Mouse (Mus musculus): Measurements from ENCODE around the gene Ttc17. TPM values are rescaled to one million over a fixed set of nuclear protein-coding genes. Genes with fewer than 3 reads are reported as not detected.
"Not testable (repeated sequence)": the region's sequence is repeated elsewhere in the genome, so short reads cannot be mapped to it uniquely, and the experiment has no call there.

Ttc17 gene
- total RNA-seq, 2 experiments from 2014 or later, result 32.7 to 35.5 TPM

DNA sequence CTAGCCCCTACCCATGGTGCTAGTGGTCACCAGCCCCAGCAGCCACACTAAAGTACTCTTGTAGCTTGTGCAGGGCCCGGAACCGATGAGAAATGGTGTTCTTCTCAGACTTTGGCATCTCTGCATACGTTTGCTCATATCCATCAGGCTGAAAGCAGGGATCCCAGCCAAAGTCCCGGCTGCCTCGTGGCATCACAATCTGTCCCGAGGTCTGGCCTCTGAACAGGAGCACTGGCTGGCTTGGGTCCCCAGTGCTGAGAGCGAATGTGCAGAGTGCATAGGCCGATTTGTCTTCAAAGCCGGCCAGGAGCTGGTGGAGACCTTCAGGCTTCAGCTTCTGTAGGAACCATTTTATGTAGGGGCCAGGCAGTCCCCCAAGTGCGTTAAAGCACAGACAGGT lies 22.0 kb downstream of the Ttc17 start:
- not testable (repeated sequence) for DNase-seq (ENCODE audit: extremely low spot score in 1 of 2, low spot score in 1 of 2)

GRCm38 (mm10) chr2:94381057-94381647 lies 25.3 kb downstream of the Ttc17 start:
- DNase-seq (ENCODE audit: extremely low spot score in 1 of 2, low spot score in 1 of 2), result no peak

GRCm38 (mm10) chr2:94378678-94379077 lies 27.8 kb downstream of the Ttc17 start:
- DNase-seq (ENCODE audit: extremely low spot score in 1 of 2, low spot score in 1 of 2), result no peak

DNA sequence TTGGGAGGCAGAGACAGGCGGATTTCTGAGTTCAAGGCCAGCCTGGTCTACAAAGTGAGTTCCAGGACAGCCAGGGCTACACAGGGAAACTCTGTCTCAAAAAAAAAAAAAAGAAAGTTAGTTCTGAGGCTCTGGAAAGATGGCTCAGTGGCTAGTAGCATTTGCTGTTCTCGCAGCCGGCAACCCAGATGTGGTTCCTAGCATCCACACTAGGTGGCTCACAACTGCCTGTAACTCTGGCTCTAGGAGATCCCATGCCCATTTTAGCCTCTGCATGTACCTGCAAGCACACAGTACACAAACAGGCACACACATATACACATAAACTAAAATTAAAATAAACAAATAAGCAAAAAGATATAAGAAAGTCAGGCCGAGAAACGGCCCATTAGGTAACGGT lies 35.4 kb downstream of the Ttc17 start:
- DNase-seq (ENCODE audit: extremely low spot score in 1 of 2, low spot score in 1 of 2), result peak in 1 of 2 experiments; percentile 26

DNA sequence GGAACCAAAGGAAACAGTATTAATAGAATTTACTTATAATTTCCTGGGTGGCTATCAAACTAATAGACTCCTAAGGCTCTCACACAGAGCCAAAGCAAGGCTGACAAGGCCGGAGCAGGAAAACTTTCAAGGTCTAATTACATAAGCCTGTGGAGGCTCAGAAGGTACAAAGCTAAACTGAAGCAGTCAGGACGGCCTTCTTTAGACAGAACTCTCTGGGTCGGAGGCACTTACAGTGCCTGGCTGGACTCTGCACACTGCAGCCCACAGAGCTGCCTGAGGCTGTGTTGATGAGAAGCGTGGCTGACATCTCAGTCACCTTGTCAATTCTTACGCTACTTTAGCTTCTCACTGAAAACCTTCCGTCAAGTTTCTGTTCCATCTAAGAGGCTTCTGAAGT lies 42.7 kb downstream of the Ttc17 start:
- DNase-seq (ENCODE audit: extremely low spot score in 1 of 2, low spot score in 1 of 2), result no peak

GRCm38 (mm10) chr2:94360398-94360973 lies 46.0 kb downstream of the Ttc17 start:
- DNase-seq (ENCODE audit: extremely low spot score in 1 of 2, low spot score in 1 of 2), result no peak

DNA sequence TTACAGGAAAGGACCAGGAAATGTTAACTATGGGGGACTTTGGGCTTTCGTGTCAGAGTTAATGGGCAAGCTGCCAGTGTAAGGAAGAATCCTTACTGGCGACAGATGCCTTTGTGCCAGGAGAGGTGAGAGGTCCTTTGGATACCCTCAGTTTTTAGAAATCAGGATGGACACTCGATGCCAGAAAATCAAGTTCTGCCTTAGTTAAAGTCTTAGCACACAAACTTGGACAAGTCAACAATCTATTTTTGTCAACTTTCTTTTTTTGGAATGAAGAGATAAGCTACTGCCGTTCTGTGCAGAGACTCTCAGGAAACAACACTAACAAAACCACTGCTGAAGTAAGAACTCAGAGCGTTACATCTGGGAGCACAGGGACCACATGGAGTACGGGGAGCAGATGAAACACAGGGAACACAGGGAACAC lies 58.3 kb downstream of the Ttc17 start:
- no peak for DNase-seq (ENCODE audit: extremely low spot score in 1 of 2, low spot score in 1 of 2)

GRCm38 (mm10) chr2:94346746-94347145 lies 59.7 kb downstream of the Ttc17 start:
- no peak for DNase-seq (ENCODE audit: extremely low spot score in 1 of 2, low spot score in 1 of 2)

- DNase-seq (ENCODE audit: extremely low spot score in 1 of 2, low spot score in 1 of 2), result no peak
Observed at GRCm38 (mm10) chr2:94344624-94345023, 61.9 kb downstream of the Ttc17 start.

DNA sequence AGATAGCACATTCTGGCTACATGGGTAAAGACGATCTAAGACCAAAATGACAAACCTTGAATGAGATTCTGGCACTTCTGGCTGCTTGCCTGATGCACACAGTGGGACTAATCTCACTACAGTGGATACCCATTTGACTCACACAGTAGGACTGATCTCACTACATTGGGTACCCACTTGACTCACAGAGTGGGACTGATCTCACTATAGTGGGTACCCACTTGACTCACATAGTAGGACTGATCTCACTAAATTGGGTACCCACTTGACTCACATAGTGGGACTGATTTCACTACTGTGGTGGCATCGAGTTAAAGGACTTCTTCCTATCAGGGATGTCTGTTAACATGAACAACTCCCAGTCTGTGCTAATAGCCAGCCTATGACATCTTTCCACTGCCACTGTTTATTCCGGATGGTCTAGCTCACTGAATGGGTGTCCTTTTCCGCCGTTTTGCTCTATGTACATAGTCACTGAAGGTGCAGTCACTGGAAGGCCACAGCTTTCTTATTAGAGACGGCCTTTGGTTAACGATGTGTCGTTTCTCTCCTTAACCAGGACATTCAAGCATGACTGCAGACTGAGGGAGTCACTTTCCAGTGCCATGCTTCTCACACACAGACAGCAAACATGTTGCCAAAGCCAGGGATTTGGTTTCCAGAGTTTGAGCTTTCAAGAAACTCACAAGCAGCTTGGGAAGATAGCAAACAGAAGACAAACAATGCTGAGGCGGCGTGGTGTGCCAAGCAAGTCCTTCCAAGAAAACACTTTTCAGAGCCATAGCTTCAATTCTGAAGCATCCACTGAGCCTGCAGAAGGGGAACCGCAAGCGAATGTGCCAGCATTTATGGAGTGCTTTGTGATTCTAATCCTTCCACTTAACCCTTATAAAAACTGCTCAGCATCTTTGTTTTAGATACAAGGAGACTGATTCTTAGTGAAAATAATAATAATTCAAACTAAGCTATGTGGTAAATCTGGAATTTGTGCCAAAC lies 62.9 kb downstream of the Ttc17 start:
- no peak for DNase-seq (ENCODE audit: extremely low spot score in 1 of 2, low spot score in 1 of 2)

DNA sequence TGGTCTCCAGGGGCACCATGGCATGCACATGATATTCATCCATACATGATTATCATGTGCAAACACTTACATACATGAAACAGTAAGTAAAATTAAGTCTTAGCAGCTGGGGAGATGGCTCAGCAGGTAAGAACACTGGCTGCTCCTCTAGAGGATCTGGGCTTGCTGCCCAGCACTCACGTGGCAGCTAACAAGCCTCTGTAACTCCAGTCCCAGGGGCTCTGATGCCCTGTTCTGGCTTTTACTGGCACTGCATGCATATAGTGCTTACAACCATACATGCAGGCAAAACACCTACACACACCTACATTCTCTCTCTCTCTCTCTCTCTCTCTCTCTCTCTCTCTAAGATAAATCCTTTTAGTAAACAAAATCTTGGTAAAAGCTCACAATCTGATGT lies 65.7 kb downstream of the Ttc17 start:
- DNase-seq (ENCODE audit: extremely low spot score in 1 of 2, low spot score in 1 of 2), result no peak

DNA sequence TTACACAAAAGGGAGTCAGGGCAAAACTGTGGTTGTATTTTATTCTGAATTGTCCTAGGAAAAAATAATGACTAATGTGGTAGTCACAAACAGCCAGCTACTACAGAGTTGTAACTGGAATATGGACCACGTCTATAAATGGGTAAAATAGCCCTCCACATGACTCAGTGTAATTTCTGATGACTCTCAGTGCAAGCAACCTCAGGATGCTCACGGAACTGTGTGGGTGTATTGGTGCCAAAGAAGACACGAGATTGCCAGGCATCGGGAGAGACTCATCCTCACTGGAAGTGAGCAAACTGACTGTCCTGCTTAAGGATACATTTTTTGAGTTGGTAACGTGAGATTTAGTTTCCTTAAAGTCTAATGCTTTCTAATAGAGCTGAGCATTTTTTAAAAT lies 67.0 kb downstream of the Ttc17 start:
- DNase-seq (ENCODE audit: extremely low spot score in 1 of 2, low spot score in 1 of 2), result no peak

DNA sequence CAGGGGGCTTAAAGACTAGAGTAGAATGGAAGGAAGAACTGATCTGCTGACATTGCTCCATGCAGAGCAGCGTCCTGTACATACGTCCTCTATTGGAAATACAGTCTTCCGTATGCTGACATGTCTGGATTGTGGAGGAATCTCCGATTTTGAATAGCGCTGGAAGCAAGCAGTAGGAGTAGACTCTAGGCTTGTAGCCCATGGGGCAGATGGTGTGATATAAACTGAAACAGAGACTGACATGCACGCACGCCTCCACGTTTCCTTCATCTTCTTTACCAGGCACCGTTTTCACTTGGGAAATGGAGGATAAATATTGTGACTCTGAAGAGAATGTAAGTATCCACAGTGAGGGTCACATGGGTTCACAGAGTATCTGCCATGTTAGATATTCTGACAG lies 70.2 kb downstream of the Ttc17 start:
- peak in 1 of 2 experiments; percentile 26 for DNase-seq (ENCODE audit: extremely low spot score in 1 of 2, low spot score in 1 of 2)

DNA sequence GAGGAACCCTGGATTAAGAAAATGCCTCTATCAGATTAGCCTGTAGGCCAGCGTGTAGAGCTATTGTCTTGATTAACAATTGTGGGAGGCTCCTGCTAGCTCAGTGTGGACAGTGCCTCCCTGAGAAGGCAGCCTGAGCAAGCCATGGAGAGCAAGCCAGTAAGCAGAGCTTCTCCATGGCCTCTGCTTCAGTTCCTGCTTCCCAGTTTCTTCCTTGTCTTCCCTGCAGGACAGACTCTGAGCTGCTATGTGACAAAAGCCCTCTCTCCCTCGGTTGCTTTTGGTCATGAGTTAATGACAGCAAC lies 71.8 kb downstream of the Ttc17 start:
- no peak for DNase-seq (ENCODE audit: extremely low spot score in 1 of 2, low spot score in 1 of 2)

- DNase-seq (ENCODE audit: extremely low spot score in 1 of 2, low spot score in 1 of 2), result no peak
Observed at GRCm38 (mm10) chr2:94333841-94334741, 72.4 kb downstream of the Ttc17 start.

- DNase-seq (ENCODE audit: extremely low spot score in 1 of 2, low spot score in 1 of 2), result no peak
Observed at GRCm38 (mm10) chr2:94333086-94333485, 73.4 kb downstream of the Ttc17 start.

- DNase-seq (ENCODE audit: extremely low spot score in 1 of 2, low spot score in 1 of 2), result no peak
Observed at GRCm38 (mm10) chr2:94329336-94329735, 77.2 kb downstream of the Ttc17 start.

DNA sequence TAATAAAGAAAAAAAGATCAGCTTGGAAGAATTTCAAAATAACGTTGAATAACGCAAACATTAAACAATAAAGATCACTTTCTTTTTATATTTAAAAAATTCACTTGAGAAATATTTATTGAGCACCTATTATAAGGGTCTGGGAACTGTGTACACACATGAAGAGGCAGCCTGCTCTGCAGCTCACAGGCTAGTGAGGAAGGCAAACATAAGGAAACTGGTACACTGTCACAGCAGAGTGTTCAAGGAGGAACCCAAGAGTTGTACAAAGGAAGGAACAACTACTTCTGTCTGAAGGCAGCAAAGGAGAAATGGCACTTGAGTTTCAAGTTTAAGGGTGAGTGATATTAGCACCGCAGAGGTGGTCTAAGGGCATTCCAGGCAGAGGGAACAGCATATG lies 78.7 kb downstream of the Ttc17 start:
- DNase-seq (ENCODE audit: extremely low spot score in 1 of 2, low spot score in 1 of 2), result no peak

- no peak for DNase-seq (ENCODE audit: extremely low spot score in 1 of 2, low spot score in 1 of 2)
Observed at GRCm38 (mm10) chr2:94319780-94320179, 86.7 kb downstream of the Ttc17 start.

DNA sequence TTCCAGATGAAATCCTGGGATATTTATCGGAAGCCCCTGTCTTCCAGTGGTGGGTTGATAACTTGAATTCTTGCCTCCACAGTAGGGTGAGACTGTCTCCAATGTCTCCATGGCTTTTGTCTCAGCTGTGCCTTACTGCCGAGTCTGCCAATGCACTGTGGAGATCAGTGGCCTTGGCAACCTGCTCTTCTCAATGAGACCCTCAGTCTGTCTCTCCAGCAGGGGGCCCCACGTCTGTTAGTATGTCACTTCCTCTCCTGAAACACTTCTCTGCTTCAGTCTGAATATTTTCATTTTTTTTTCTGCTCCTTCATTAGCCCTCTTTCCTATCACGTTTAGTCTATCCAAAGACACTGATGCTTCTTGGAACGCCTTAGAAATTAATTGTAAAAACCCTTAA lies 90.0 kb downstream of the Ttc17 start:
- DNase-seq (ENCODE audit: extremely low spot score in 1 of 2, low spot score in 1 of 2), result no peak

DNA sequence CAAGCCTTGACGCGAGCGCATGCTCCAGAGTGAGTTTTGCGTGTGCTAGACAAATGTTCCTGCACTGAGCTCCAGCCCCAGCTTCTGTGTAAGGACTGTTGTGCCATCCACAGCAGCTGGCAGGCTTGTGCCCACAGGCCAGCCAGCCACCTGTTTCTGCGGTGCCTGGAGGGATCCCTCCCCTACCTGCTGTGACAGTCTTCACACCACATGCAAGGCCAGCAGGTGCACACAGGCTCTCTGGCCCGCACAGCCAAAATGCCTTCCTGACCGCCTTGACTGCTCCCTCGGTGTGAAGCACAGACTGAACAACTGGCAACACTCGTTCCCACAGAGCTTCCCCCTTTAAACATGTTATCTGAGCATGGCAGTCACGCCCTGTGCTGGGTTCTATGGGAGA lies 102.5 kb downstream of the Ttc17 start:
- no peak for DNase-seq (ENCODE audit: extremely low spot score in 1 of 2, low spot score in 1 of 2)
